Mouse (Mus musculus) lung, embryonic 14.5 days (tissue): ENCODE measurements around the gene Fam83f. TPM values are rescaled to one million over a fixed set of nuclear protein-coding genes. Genes with fewer than 3 reads are reported as not detected.
A peak's percentile ranks its signal among the peaks of the same experiment; 100 is the strongest.

Experiments used
- ATAC-seq: fragments of 200-750 bp; cut with Nextera tagmentation; 2 replicates; pipeline ENCODE4 v1.8.0; 2017; ENCODE audit warnings: mild to moderate bottlenecking, moderate TSS enrichment, moderate library complexity; ENCODE audit not compliant: insufficient read depth
- DNase-seq: peaks from one replicate; pipeline ENCODE4 v3.0.0-alpha.2; 2015
- H3K27ac ChIP-seq: fragments of 300-500 bp; sonication (generic); 2 replicates; pipeline ENCODE4 v1.5.1; 2014; ENCODE audit warnings: low read depth, mild to moderate bottlenecking, moderate library complexity
- H3K27me3 ChIP-seq: fragments of 300-500 bp; sonication (generic); 2 replicates; pipeline ENCODE4 v1.6.1; 2014; ENCODE audit warnings: low read length, control low read depth; ENCODE audit not compliant: insufficient read depth
- H3K36me3 ChIP-seq: fragments of 300-500 bp; sonication (generic); 2 replicates; pipeline ENCODE4 v1.6.1; 2014; ENCODE audit warnings: control low read depth; ENCODE audit not compliant: insufficient read depth
- H3K4me1 ChIP-seq: fragments of 300-500 bp; sonication (generic); 2 replicates; pipeline ENCODE4 v1.6.1; 2014; ENCODE audit warnings: antibody characterized with exemption, control low read depth; ENCODE audit not compliant: insufficient read depth
- H3K4me2 ChIP-seq: fragments of 300-500 bp; sonication (generic); 2 replicates; pipeline ENCODE4 v1.6.1; 2014; ENCODE audit warnings: mild to moderate bottlenecking
- H3K4me3 ChIP-seq: fragments of 300-500 bp; sonication (generic); 2 replicates; pipeline ENCODE4 v1.5.1; 2014; ENCODE audit warnings: low read depth, low read length
- H3K9ac ChIP-seq: fragments of 300-500 bp; sonication (generic); 2 replicates; pipeline ENCODE4 v1.6.1; 2014
- H3K9me3 ChIP-seq: fragments of 300-500 bp; sonication (generic); 2 replicates; pipeline ENCODE4 v1.6.1; 2016; ENCODE audit warnings: low read depth, low read length, control low read depth
- CTCF ChIP-seq: IDR thresholded peaks from 2 replicates; pipeline ENCODE4 v1.5.1; 2016; ENCODE audit warnings: antibody characterized with exemption, low read depth
- WGBS: fragments of 180-500 bp; shearing (Covaris S2); extraction: QIAGEN DNeasy Blood & Tissue Kit; methylation state at CpG from one replicate; pipeline ENCODE4 v1.1.7; 2014; 5-methylcytosine and 5-hydroxymethylcytosine counted together
- polyA plus RNA-seq: library from polyadenylated mRNA; unstranded; fragments of >200 nt; fragmentation: Nextera tagmentation; extraction: Ambion mirVana; gene quantifications from 2 replicates; pipeline ENCODE4 v1.2.1, GENCODE M21; 2014

The Fam83f gene
- polyA plus RNA-seq, 1 experiment from 2014 or later = 0.76 TPM

- H3K27me3 ChIP-seq = no peaks in the 10 kb centered on the region
- H3K4me1 ChIP-seq = no peaks in the 10 kb centered on the region; the same call in 1 of the 2 replicates
- no peak overlapping the region for H3K9ac ChIP-seq
- 48% methylated on average over 5 of the region's 5 CpGs for WGBS
- no peak for TF ChIP-seq CTCF
- ATAC-seq (no peak), DNase-seq (no peak)
- no peak overlapping the region for H3K4me3 ChIP-seq
- no peak overlapping the region for H3K4me2 ChIP-seq
- no peak overlapping the region for H3K27ac ChIP-seq
- H3K9me3 ChIP-seq = no peaks in the 10 kb centered on the region
- no peaks in the 10 kb centered on the region for H3K36me3 ChIP-seq
Measured at GRCm38 (mm10) chr15:80720249-80720648, 48.6 kb downstream of the Fam83f start.

GRCm38 (mm10) chr15:80721861-80722260 is 50.2 kb downstream of the Fam83f start:
- Histone ChIP-seq H3K36me3 (no peaks in the 10 kb centered on the region), H3K4me2 (no peak overlapping the region), H3K9me3 (no peaks in the 10 kb centered on the region), H3K27me3 (no peaks in the 10 kb centered on the region), H3K9ac (no peak overlapping the region), H3K4me3 (no peak overlapping the region), H3K27ac (no peak overlapping the region), H3K4me1 (no peaks in the 10 kb centered on the region; the same call in 1 of the 2 replicates)
- DNase-seq (no peak), ATAC-seq (no peak)
- TF ChIP-seq CTCF = no peak
- 66% methylated on average over 6 of the region's 6 CpGs for WGBS

- no peaks in the 10 kb centered on the region for H3K36me3 ChIP-seq
- 53% methylated on average over 3 of the region's 3 CpGs for WGBS
- H3K4me1 ChIP-seq = no peaks in the 10 kb centered on the region; the same call in 1 of the 2 replicates
- TF ChIP-seq CTCF = no peak
- ATAC-seq (no peak), DNase-seq (no peak)
- H3K27ac ChIP-seq = no peak overlapping the region
- no peak overlapping the region for H3K9ac ChIP-seq
- H3K4me3 ChIP-seq = no peak overlapping the region
- no peaks in the 10 kb centered on the region for H3K9me3 ChIP-seq
- H3K27me3 ChIP-seq = no peaks in the 10 kb centered on the region
- no peak overlapping the region for H3K4me2 ChIP-seq
Measured at GRCm38 (mm10) chr15:80722366-80722765, 50.7 kb downstream of the Fam83f start.

DNA sequence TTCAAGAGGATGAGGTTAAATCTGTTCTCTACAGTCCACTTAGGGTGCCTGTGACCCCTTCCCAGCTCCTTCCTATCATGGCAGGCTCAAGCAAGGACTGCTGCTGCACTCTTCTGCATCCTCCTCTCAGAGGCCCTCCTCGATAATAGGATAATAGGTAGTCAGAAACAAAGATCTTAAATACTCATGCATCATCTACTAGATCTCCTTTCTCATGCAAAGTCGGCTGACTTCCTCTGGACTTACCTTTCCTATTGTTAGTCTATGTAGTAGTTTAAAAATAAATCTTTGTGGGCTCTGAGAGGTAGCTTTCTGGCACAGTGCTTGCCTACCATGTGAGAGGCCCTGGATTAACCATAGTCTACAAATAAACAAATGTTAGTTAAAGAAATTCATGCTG is 57.8 kb downstream of the Fam83f start:
- Histone ChIP-seq H3K4me2 (no peak overlapping the region), H3K9ac (no peak overlapping the region), H3K4me1 (peaks cover 11% of the 10 kb centered on the region), H3K27me3 (no peaks in the 10 kb centered on the region), H3K9me3 (no peaks in the 10 kb centered on the region), H3K4me3 (no peak overlapping the region), H3K27ac (no peak overlapping the region), H3K36me3 (no peaks in the 10 kb centered on the region)
- ATAC-seq = no peak
- DNase-seq = no peak
- no peak for TF ChIP-seq CTCF
- WGBS = 68% methylated on average over 2 of the region's 2 CpGs

GRCm38 (mm10) chr15:80731043-80731442 is 59.4 kb downstream of the Fam83f start:
- Histone ChIP-seq H3K4me1 (peaks cover 11% of the 10 kb centered on the region), H3K4me2 (no peak overlapping the region), H3K27me3 (no peaks in the 10 kb centered on the region), H3K9me3 (no peaks in the 10 kb centered on the region), H3K4me3 (no peak overlapping the region), H3K36me3 (no peaks in the 10 kb centered on the region), H3K9ac (no peak overlapping the region), H3K27ac (no peak overlapping the region)
- 86% methylated on average over 1 of the region's 1 CpGs for WGBS
- ATAC-seq (no peak), DNase-seq (no peak)
- no peak for TF ChIP-seq CTCF

DNA sequence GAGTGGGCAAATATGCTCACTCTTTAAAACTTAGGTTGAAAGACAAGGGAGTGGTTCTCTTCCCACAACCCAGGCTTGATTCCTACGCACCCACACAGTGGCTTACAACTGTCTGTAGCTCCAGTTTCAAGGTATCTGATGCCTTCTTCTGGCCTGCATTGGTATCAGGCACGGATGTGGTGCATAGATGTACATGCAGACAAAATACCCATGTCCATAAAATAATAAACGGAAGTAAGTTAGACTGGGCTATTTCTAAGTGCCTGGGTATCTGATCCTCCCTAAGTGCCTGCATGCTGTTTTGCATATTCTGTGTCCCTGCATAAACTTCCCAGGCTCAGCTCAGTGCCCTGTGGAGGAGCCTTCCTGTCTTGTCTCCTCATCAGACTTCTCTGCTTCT is 59.9 kb downstream of the Fam83f start:
- H3K27ac ChIP-seq = no peak overlapping the region
- no peak for ATAC-seq

GRCm38 (mm10) chr15:80732266-80733030 is 60.8 kb downstream of the Fam83f start:
- H3K36me3 ChIP-seq = no peaks in the 10 kb centered on the region
- 27% methylated on average over 4 of the region's 4 CpGs for WGBS
- H3K4me2 ChIP-seq = no peak overlapping the region
- H3K9ac ChIP-seq = no peak overlapping the region
- no peak overlapping the region for H3K4me3 ChIP-seq
- no peak overlapping the region for H3K27ac ChIP-seq
- DNase-seq (peak; percentile 44), ATAC-seq (no peak)
- no peaks in the 10 kb centered on the region for H3K27me3 ChIP-seq
- TF ChIP-seq CTCF = no peak
- peaks cover 11% of the 10 kb centered on the region for H3K4me1 ChIP-seq
- H3K9me3 ChIP-seq = no peaks in the 10 kb centered on the region

More for the DNA sequence above, 59.9 kb downstream of the Fam83f start:
- Histone ChIP-seq H3K4me1 (peaks cover 11% of the 10 kb centered on the region), H3K36me3 (no peaks in the 10 kb centered on the region), H3K27me3 (no peaks in the 10 kb centered on the region), H3K4me3 (no peak overlapping the region), H3K9ac (no peak overlapping the region), H3K4me2 (no peak overlapping the region), H3K9me3 (no peaks in the 10 kb centered on the region)
- 74% methylated on average over 3 of the region's 3 CpGs for WGBS
- no peak for TF ChIP-seq CTCF
- DNase-seq = no peak
